Mouse (Mus musculus) forelimb bud, embryonic 11.5 days (tissue): ENCODE measurements around the gene Sp8.

Experiments used
- DNase-seq: peaks from one replicate; pipeline ENCODE4 v3.0.0-alpha.2; 2012; ENCODE audit warnings: low read depth, low spot score

Sp8 gene

GRCm38 (mm10) chr12:118848496-118849202 lies 2.5 kb downstream of the Sp8 start:
- peak; percentile 33 for DNase-seq

GRCm38 (mm10) chr12:118849203-118849861 lies 3.2 kb downstream of the Sp8 start:
- DNase-seq, result no peak

- no peak for DNase-seq
These were observed 3.9 kb downstream of the Sp8 start for GRCm38 (mm10) chr12:118849996-118850395.

- no peak for DNase-seq
These were observed 4.8 kb downstream of the Sp8 start for GRCm38 (mm10) chr12:118850851-118851410.

GRCm38 (mm10) chr12:118853331-118853730 lies 7.2 kb downstream of the Sp8 start:
- no peak for DNase-seq

- DNase-seq, result no peak
These were observed 8.3 kb downstream of the Sp8 start for GRCm38 (mm10) chr12:118854401-118854800.

- DNase-seq, result peak; percentile 87
These were observed 8.8 kb downstream of the Sp8 start for GRCm38 (mm10) chr12:118854831-118855453.

GRCm38 (mm10) chr12:118856151-118856550 lies 10.0 kb downstream of the Sp8 start:
- DNase-seq, result no peak

GRCm38 (mm10) chr12:118872673-118873072 lies 26.5 kb downstream of the Sp8 start:
- DNase-seq, result no peak

GRCm38 (mm10) chr12:118882790-118883189 lies 36.7 kb downstream of the Sp8 start:
- DNase-seq, result no peak

- DNase-seq, result no peak
These were observed 41.8 kb downstream of the Sp8 start for GRCm38 (mm10) chr12:118887964-118888363.
